Mouse (Mus musculus) spleen, postnatal 4 days (tissue): Measurements from ENCODE around the gene Coq8b.

Source experiments
- DNase-seq, 2 experiments: peaks; one replicate each; pipeline ENCODE4 v3.0.0; 2022; ENCODE audit warnings: low spot score in 2 of 2

Coq8b gene

GRCm38 (mm10) chr7:27228865-27229264 is 4.0 kb upstream of the Coq8b start:
- peak in 1 of 2 experiments; percentile 59 for DNase-seq

- DNase-seq, result no peak
Measured at GRCm38 (mm10) chr7:27230781-27231180, 2.0 kb upstream of the Coq8b start.

DNA sequence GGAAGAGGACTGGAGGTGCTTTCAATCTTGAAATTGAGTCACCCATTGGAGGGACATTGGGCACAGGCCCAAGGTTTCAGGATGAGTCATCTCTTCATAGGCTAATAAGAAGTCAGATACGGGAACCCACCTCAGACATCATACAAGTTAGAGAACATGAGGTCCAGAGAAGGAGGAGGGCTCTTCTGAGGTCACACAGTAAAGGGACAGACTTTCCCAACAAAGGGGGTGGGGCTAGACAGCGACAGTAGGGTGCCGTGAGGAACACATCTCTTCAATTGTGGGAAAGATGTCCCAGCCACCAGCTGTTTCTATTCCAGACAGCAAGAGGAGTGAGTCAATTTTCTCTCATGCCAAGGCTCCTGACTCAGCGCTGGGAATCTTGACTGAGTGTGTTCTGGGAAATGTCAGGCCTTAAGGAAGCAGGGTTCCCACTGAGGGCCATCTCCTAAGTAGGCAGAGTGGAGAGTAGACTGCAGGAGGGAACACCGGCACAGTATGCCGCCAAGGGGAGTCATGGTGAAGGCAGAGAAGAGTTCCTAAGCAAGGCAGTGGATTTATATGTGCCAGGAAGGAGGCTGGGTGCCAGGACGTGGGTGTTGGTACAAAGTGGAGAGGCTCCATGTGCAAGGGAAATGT is 1.0 kb upstream of the Coq8b start:
- DNase-seq, result peak in 1 of 2 experiments; percentile 51

- peak in 1 of 2 experiments; percentile 59 for DNase-seq
Measured at GRCm38 (mm10) chr7:27233300-27233699, 477 bp downstream of the Coq8b start.

DNA sequence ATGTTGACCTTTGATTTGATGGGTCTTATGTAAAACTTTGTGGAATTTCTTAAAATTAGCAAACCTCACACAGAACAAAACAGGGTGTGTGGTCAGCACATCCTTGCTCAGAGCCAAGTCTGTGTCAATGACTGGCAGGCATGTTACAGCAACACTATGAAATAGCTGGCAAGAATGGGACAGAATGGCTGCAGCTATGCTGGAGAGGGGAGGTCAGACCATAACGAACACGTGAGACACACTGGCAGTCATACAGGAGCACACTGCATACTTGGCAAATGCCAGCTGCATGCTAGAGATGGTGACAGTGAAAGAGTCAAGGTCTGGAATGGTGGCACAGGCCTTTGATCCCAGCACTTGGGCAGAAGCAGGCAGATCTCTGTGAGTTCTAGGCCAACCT is 2.9 kb downstream of the Coq8b start:
- DNase-seq, result no peak

DNA sequence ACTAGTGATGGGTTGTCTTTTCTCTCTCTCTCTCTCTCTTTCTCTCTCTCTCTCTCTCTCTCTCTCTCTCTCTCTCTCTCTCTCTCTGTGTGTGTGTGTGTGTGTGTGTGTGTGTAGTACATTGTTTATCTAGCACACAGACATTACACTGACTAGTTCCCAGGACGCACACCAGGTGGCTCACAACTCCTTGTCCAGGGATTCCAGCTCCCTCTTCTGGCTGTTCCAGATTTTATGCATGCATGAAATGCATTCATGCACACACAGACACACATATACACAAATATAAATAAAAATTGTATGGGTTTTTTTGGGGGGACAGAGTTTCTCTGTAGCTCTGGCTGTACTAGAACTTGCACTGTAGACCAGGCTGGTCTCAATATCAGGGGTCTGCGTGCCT is 4.7 kb downstream of the Coq8b start:
- DNase-seq, result no peak

- DNase-seq, result peak in 1 of 2 experiments; percentile 54
Measured at GRCm38 (mm10) chr7:27238568-27238967, 5.7 kb downstream of the Coq8b start.

DNA sequence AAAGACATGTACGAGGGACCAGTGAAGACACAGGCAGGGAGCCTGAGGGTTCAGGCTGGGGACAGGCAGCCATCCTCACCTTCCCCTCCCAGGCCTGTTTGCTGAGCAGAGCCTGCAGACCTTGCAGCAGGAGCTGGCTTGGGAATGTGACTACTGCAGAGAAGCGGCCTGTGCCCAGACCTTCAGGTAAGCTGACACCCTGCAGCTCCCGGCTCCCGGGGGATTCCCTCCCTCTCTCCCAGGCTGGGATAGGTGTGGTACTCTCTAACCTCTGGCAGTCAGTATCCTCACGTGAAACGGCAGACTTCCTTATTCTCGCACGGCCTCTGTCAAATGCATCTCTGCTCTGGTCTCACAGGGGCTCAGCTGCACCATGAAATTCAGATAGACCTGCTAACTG is 10.4 kb downstream of the Coq8b start:
- no peak for DNase-seq

- DNase-seq, result peak in 1 of 2 experiments; percentile 40
Measured at GRCm38 (mm10) chr7:27244088-27244487, 11.3 kb downstream of the Coq8b start.

GRCm38 (mm10) chr7:27249146-27249545 is 16.3 kb downstream of the Coq8b start:
- DNase-seq, result no peak

GRCm38 (mm10) chr7:27249928-27250327 is 17.1 kb downstream of the Coq8b start:
- no peak for DNase-seq

GRCm38 (mm10) chr7:27251946-27252345 is 19.1 kb downstream of the Coq8b start:
- DNase-seq, result no peak

DNA sequence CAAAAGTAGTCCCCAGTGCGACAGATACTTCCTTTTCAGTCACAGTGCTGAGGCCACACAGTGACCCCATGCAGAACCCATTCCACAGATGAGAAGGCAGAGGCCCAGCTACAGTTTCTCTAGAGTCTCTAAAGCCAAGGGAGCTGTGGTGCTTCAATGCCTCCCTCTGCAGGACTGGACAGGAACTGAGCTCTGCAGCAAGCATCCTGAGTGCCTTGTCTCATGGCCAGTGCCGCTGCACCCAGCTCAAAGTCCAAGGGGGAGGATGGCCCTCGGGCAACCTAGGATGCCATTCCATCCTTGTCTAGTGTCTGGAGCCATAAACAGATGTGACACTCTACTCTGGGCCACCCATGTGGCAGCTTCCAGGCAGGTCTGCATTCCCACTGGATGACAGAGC is 22.9 kb downstream of the Coq8b start:
- no peak for DNase-seq

DNA sequence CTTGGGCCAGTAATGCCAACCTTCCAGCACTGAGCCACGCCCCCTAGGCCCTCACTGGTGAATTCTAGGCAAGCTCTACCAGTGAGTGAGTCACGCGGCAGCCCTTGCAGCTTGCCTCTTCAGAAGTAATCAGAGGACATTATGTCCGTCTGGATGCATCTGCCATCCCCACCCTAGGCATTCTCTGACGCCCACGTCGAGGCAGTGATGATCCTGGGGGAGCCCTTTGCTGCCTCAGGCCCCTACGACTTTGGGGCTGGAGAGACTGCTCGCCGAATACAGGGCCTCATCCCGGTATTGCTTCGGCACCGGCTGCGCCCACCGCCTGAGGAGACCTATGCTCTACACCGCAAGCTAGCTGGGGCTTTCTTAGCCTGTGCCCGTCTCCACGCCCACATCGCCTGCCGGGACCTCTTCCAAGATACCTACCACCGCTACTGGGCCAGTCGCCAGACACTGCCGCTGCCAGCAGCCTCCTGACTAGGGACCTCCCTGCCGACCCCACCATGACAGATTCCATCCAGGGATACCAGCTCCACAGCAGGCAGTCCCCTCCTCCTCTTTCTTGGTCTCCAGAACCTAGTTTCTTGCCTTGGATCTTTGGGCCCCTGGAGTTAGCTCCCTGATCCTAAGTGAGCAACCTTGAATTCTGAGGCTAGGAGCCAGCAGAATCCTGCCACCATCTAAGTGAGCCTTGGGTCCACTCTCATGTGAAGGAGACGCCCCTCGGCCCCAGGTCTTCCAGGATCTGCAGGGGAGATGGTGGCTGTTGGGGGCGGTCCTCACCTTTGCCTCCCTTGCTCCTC is 24.4 kb downstream of the Coq8b start:
- DNase-seq, result peak in 1 of 2 experiments; percentile 42

DNA sequence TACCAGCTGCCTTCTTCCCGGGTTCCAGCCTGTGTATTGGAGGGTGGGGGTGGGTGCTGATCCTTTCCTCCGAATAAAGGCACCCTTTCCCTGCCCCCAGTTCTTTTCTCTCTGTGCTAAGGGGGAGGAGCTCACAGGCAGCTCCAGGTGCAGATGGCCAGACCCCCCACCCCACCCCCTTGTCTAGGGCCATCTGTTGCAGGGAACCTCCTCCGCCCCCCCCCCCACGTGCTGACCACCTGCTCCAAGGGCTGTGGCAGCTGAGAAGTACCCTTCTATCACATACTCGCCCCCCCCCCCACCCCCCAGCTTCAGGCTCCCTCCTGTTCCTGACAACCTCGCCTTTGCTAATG is 25.0 kb downstream of the Coq8b start:
- no peak for DNase-seq

DNA sequence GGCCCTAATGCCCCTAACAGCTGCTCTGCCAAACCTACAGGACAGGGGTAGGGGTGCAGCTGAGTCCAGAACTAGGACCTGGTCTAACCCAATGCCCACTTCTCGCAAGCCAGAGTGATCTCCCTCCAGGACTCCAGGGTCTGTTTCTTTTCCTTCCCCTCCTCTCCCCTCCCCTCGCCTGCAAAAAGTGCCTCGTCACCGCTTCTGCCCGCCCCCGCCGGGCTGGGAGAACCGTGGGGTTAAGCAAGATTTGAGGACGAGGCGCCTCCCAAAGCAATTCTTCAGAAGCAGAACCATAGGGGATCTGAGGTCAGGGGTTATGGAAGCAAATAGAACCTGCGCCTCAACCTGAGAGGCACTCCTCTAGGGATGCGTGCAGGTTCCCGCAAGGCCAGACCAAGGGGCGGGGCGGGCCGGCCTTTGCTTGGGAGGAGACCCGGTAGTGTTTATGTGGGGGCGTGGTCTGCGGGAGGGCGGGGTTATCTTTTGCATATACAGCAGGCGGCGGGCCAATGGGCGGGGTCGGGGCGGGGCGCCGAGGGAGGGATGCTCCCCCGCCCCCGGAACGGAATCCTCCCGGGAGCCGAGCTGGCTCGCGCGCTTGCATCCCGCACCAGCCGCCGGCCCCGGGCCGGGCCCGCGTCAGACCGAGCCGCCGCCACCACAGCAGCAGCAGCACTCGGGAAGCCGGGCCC is 25.5 kb downstream of the Coq8b start, which contains the start of gene Numbl:
TSS of gene Numbl (plus strand) at position 229 of the 695 bp plus-strand sequence.
- peak; percentile 95 to 96 for DNase-seq

DNA sequence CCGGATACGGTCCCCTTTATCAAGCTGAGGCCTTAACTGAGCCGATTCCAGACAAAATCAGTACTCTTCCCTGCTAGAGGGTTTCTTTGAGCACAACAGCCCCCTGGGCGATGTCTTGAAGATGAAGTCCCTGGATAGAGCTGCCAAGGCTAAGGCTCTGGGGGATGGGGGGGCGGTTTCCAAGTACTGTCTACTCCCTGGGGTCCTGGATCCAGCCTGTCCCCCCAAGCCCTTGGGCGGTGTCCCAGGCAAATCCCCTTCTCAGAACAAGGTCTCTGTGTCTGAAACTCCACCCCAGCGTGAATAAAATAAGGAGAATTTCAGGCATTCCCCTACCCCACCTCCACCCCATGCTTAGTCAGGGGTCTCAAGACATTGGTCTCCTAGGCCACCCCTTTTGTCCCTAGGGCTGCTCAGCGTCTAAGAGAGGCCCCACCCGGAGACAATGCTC is 26.5 kb downstream of the Coq8b start:
- peak in 1 of 2 experiments; percentile 54 for DNase-seq

- no peak for DNase-seq
Measured at GRCm38 (mm10) chr7:27259771-27260170, 26.9 kb downstream of the Coq8b start.

GRCm38 (mm10) chr7:27260856-27261255 is 28.0 kb downstream of the Coq8b start:
- no peak for DNase-seq

GRCm38 (mm10) chr7:27261888-27262287 is 29.1 kb downstream of the Coq8b start:
- no peak for DNase-seq

- no peak for DNase-seq
Measured at GRCm38 (mm10) chr7:27264761-27265160, 31.9 kb downstream of the Coq8b start.

DNA sequence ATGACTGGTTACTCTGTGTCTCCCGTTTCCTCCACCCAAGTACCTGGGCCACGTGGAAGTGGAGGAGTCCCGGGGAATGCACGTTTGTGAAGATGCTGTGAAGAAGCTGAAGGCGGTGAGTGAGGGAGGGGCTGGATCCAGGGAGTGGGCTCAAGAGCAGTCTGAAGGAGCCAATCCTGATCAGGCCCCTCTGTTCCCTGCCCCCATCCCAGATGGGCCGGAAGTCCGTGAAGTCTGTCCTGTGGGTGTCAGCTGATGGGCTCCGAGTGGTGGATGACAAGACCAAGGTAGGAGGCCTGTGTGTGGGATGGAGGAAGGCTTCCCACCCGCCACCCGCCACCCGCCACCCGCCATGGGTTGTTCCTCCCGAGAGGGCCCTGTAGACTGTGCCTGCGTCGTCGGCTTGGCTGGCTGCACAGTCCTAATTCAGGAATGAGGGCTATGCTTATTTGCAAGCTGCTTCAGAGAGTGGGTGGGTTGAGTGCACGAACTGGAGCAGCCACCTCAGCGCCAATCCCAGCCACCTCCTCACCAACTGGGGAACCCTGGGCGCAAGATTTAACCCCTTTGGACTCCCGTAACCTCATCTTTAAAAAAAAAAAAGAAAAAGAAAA is 33.8 kb downstream of the Coq8b start:
- no peak for DNase-seq
